Mouse (Mus musculus) CD4-positive, CD25-positive, alpha-beta regulatory T cell, adult 9 weeks (primary cell): ENCODE results near the gene Fgfbp3. TPM values are rescaled to one million over a fixed set of nuclear protein-coding genes. Genes with fewer than 3 reads are reported as not detected.

Experiments used
- polyA plus RNA-seq: library from polyadenylated mRNA; unstranded; fragments of 100-300 nt; shearing (Covaris generic); gene quantifications from one replicate; pipeline ENCODE4 v1.2.1, GENCODE M21; 2017

Fgfbp3 gene
- not detected for polyA plus RNA-seq

GRCm38 (mm10) chr19:36919466-36919865 is at the start of gene Fgfbp3:
TSS of gene Fgfbp3 (minus strand) at chr19:36919615.

DNA sequence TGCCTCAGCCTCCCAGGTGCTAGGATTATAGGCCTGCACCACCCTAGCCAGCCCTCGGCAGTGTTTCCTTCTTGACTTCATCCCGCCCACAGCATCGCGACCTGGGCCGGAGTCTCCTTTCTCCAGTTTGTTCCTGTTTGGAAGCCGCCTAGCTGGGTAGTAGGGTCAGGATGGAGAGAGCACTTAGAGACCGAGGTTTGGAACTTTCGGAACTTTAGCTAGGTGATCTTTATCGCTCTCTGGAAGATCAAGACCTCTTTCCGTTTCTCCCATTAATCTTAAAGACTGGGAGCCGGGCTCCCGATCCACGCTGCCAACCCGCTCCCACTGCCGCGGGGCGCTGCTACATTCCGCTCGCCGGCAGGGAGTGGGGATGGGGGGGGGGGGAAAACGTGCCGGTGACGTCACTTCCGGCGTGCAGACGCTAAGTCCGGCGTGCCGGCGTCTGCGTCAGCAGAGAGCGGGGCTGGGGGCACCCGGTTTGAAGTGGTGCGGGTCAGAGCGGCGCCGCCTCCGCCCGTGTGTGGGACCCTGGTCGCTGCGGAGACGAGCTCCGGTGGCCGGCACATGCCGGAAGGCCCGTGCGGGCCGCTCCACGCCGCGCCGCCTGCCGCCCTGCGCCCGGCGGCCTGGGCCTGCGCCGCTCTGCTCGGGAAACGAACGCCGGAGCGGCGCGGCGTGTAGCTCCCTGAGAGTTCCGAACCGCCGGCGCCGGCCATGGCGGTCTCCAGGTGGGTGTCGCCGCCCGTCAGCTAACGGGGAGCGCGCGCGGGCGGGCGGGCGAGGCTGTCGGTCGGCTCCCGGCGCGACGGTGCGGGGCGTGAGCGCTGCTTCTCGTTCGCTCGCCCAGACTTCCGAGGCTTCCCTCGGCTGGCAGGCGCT is 6.5 kb upstream of the Fgfbp3 start, which contains the start of gene Btaf1:
TSS of gene Btaf1 (plus strand) at position 409 of the 882 bp plus-strand sequence.

Other genes starting within 250 kb of the Fgfbp3 start
- gene Ppp1r3c, start 183.0 kb downstream of the Fgfbp3 start, polyA plus RNA-seq = not detected
- gene Tnks2, start 85.4 kb downstream of the Fgfbp3 start, polyA plus RNA-seq = 13.5 TPM
- gene Btaf1, start 6.5 kb upstream of the Fgfbp3 start, polyA plus RNA-seq = 5.8 TPM